23 mouse cellular contexts compared by ENCODE assay signal in the genomic region with DNA sequence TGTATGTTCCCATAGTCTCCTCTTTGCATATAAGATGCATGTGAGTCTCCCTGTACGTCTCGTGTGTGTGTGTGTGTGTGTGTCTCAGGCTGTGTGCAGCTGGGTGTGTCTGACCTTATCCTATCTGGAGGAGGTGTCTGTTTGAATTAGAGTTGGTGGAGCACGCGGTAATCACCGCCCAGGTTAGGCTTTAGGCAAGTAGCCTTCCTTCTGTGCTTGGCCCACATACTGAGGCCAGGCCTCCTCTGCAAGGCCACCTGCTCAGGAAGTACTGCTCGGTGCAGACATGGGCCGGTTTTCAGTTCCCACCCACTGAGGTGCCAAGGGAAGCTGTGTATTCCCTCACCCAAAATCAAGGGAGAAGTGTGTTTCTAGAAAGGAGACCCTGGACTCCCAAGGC. TPM values are rescaled to one million over a fixed set of nuclear protein-coding genes. Genes with fewer than 3 reads are reported as not detected.
DNase-seq lines count a peak whose midpoint lies in the region; ATAC-seq and TF ChIP-seq lines count a peak whose summit lies in the region.
"Had no signal": no experiment of that assay in that cellular context is flagged by ENCODE, and none has a peak within 500 bp of the region (broad histone marks: within the 10 kb centered on the region; RNA-seq: fewer than 3 reads in every experiment).

No protein-coding gene starts in this region.

- WGBS in intestine, embryonic 15.5 days, result 49% methylated on average over 7 of the region's 7 CpGs
- WGBS in intestine, postnatal 0 days, result 23% methylated on average over 7 of the region's 7 CpGs
- WGBS in intestine, embryonic 16.5 days, result 51% methylated on average over 7 of the region's 7 CpGs
- 33% methylated on average over 7 of the region's 7 CpGs for WGBS in stomach, postnatal 0 days

- no peaks in the 10 kb centered on the region for H3K36me3 ChIP-seq in intestine, embryonic 15.5 days
- H3K36me3 ChIP-seq in intestine, postnatal 0 days (ENCODE audit: control insufficient read depth, insufficient read depth), result no peaks in the 10 kb centered on the region
- no peaks in the 10 kb centered on the region for H3K36me3 ChIP-seq in intestine, embryonic 16.5 days (ENCODE audit: control insufficient read depth, insufficient read depth, low read length)
- no peaks in the 10 kb centered on the region for H3K36me3 ChIP-seq in stomach, postnatal 0 days (ENCODE audit: control insufficient read depth, insufficient read depth, low read length)
- H3K36me3 ChIP-seq: embryonic facial prominence, embryonic 13.5 days; heart, embryonic 12.5 days; midbrain, embryonic 12.5 days; neural tube, embryonic 12.5 days had no signal

- no peak for TF ChIP-seq EP300 in stomach, postnatal 0 days (optimal IDR thresholded peaks at IDR 0.05)

- no peak for TF ChIP-seq CTCF in intestine, postnatal 0 days (IDR thresholded peaks at IDR 0.05; ENCODE audit: low read depth)
- TF ChIP-seq CTCF in stomach, postnatal 0 days (IDR thresholded peaks at IDR 0.05; ENCODE audit: low read depth), result no peak

- DNase-seq in cerebellum, postnatal 25 days, result peak; percentile 51 to 56
- DNase-seq in cerebellum, postnatal 4 days (ENCODE audit: low spot score in 2 of 2), result no peak
- DNase-seq in stomach, postnatal 0 days (ENCODE audit: low spot score), result peak; percentile 58
- DNase-seq in adrenal gland, adult 8-10 months, result no peak
- DNase-seq: layer of hippocampus, adult 9-11 months; right cerebral cortex, adult 18-20 months; thymus, postnatal 14 days had no signal

- H3K4me3 ChIP-seq in intestine, embryonic 15.5 days (replicated peaks), result no peak overlapping the region
- H3K4me3 ChIP-seq in intestine, postnatal 0 days (ENCODE audit: low read depth, low read length), result no peak overlapping the region
- H3K4me3 ChIP-seq in intestine, embryonic 16.5 days (ENCODE audit: low read length), result no peak overlapping the region
- H3K4me3 ChIP-seq in stomach, postnatal 0 days (ENCODE audit: low read depth, low read length), result no peak overlapping the region
- H3K4me3 ChIP-seq: embryonic facial prominence, embryonic 13.5 days; heart, embryonic 12.5 days; megakaryocyte, embryonic 14.5 days; midbrain, embryonic 12.5 days; myocyte; neural tube, embryonic 12.5 days had no signal

- H3K9ac ChIP-seq in intestine, embryonic 15.5 days, result no peak overlapping the region
- no peak overlapping the region for H3K9ac ChIP-seq in intestine, postnatal 0 days (ENCODE audit: low read depth, low read length)
- H3K9ac ChIP-seq in intestine, embryonic 16.5 days (ENCODE audit: low read depth, low read length), result no peak overlapping the region
- H3K9ac ChIP-seq in stomach, postnatal 0 days (ENCODE audit: low read length), result 0 out of 2 replicates have a peak overlapping the region, but pooled peaks have one; percentile 2
- H3K9ac ChIP-seq: embryonic facial prominence, embryonic 13.5 days; forebrain, postnatal 0 days; heart, embryonic 12.5 days; liver, embryonic 14.5 days; lung, embryonic 14.5 days; midbrain, embryonic 12.5 days; neural tube, embryonic 12.5 days had no signal

- peaks cover 34% of the 10 kb centered on the region for H3K4me1 ChIP-seq in intestine, embryonic 15.5 days (replicated peaks)
- H3K4me1 ChIP-seq in intestine, postnatal 0 days (replicated peaks; ENCODE audit: control insufficient read depth, insufficient read depth, low read length), result no peaks in the 10 kb centered on the region
- H3K4me1 ChIP-seq in intestine, embryonic 16.5 days (ENCODE audit: control insufficient read depth, insufficient read depth, low read length), result peaks cover 32% of the 10 kb centered on the region
- H3K4me1 ChIP-seq in stomach, postnatal 0 days (replicated peaks; ENCODE audit: control insufficient read depth, insufficient read depth), result peaks cover 2% of the 10 kb centered on the region

- no peaks in the 10 kb centered on the region for H3K27me3 ChIP-seq in intestine, embryonic 15.5 days (replicated peaks)
- H3K27me3 ChIP-seq in intestine, postnatal 0 days (replicated peaks; ENCODE audit: control insufficient read depth, insufficient read depth, low read length), result no peaks in the 10 kb centered on the region
- H3K27me3 ChIP-seq in intestine, embryonic 16.5 days (replicated peaks; ENCODE audit: control insufficient read depth, insufficient read depth, low read length), result no peaks in the 10 kb centered on the region
- H3K27me3 ChIP-seq in stomach, postnatal 0 days (ENCODE audit: control insufficient read depth, insufficient read depth, low read length), result no peaks in the 10 kb centered on the region
- H3K27me3 ChIP-seq: embryonic facial prominence, embryonic 13.5 days; midbrain, embryonic 12.5 days; neural tube, embryonic 12.5 days had no signal

- H3K27ac ChIP-seq in intestine, embryonic 15.5 days, result peak overlapping the region; percentile 54; the same call in 1 of the 2 replicates
- no peak overlapping the region for H3K27ac ChIP-seq in intestine, postnatal 0 days (ENCODE audit: low read depth, low read length)
- no peak overlapping the region; the same call in 1 of the 2 replicates for H3K27ac ChIP-seq in intestine, embryonic 16.5 days (ENCODE audit: low read length)
- H3K27ac ChIP-seq in stomach, postnatal 0 days (replicated peaks), result peak overlapping the region; percentile 70
- H3K27ac ChIP-seq: embryonic facial prominence, embryonic 13.5 days; liver, embryonic 14.5 days; midbrain, embryonic 12.5 days; neural tube, embryonic 12.5 days had no signal

- ATAC-seq in intestine, embryonic 15.5 days, result peak; percentile 8; the same call in 1 of the 2 replicates
- no peak for ATAC-seq in intestine, postnatal 0 days
- 0 out of 2 replicates have a peak, but pooled peaks have one; percentile 6 for ATAC-seq in intestine, embryonic 16.5 days
- 0 out of 2 replicates have a peak, but pooled peaks have one; percentile 10 for ATAC-seq in stomach, postnatal 0 days (ENCODE audit: low FRiP score, low TSS enrichment)
- ATAC-seq: CD4-positive, CD25-positive, alpha-beta regulatory T cell, adult 4 months had no signal

- no peaks in the 10 kb centered on the region for H3K9me3 ChIP-seq in intestine, embryonic 15.5 days
- H3K9me3 ChIP-seq in intestine, postnatal 0 days (ENCODE audit: control insufficient read depth), result no peaks in the 10 kb centered on the region
- H3K9me3 ChIP-seq in intestine, embryonic 16.5 days (ENCODE audit: control insufficient read depth, low read length), result no peaks in the 10 kb centered on the region
- H3K9me3 ChIP-seq in stomach, postnatal 0 days (ENCODE audit: control insufficient read depth, low read length), result no peaks in the 10 kb centered on the region
- H3K9me3 ChIP-seq: embryonic facial prominence, embryonic 13.5 days; heart, embryonic 12.5 days; megakaryocyte, embryonic 14.5 days; midbrain, embryonic 12.5 days; neural tube, embryonic 12.5 days had no signal

- no peak overlapping the region for H3K4me2 ChIP-seq in intestine, embryonic 15.5 days (replicated peaks)
- no peak overlapping the region for H3K4me2 ChIP-seq in intestine, postnatal 0 days (replicated peaks; ENCODE audit: low read depth)
- no peak overlapping the region for H3K4me2 ChIP-seq in intestine, embryonic 16.5 days (ENCODE audit: low read depth, low read length)
- no peak overlapping the region for H3K4me2 ChIP-seq in stomach, postnatal 0 days (replicated peaks; ENCODE audit: low read depth)
- H3K4me2 ChIP-seq: embryonic facial prominence, embryonic 13.5 days; heart, embryonic 12.5 days; lung, embryonic 14.5 days; midbrain, embryonic 12.5 days; neural tube, embryonic 12.5 days had no signal

RNA-seq across cellular contexts. Expression of a gene that starts 4.9 kb away (rescaled TPM):
- polyA plus RNA-seq in intestine, embryonic 15.5 days (2015; fragmentation: Nextera tagmentation; extraction: Ambion mirVana), result 63.7 and 67.0 TPM in 2 replicates
- 27.8 and 32.9 TPM in 2 replicates for polyA plus RNA-seq in intestine, postnatal 0 days (2015; fragmentation: Nextera tagmentation; extraction: Ambion mirVana)
- 63.7 and 67.4 TPM in 2 replicates for polyA plus RNA-seq in intestine, embryonic 16.5 days (2015; fragmentation: Nextera tagmentation; extraction: Ambion mirVana)
- polyA plus RNA-seq in stomach, postnatal 0 days (2015; fragmentation: Nextera tagmentation; extraction: Ambion mirVana), result 53.8 and 54.6 TPM in 2 replicates
- 10 to 100 TPM; 15.2 to 31.0 (median 22.8) TPM for total RNA-seq in adrenal gland, adult 8-10 months (2022)
- total RNA-seq: common myeloid progenitor, adult 5-6 weeks; granulocyte monocyte progenitor cell, adult 5-6 weeks; hematopoietic stem cell, adult 5-6 weeks had no signal

RNA-seq across cellular contexts. Expression of a gene that starts 31.7 kb away (rescaled TPM):
- polyA plus RNA-seq in intestine, embryonic 15.5 days (2015; fragmentation: Nextera tagmentation; extraction: Ambion mirVana), result 5.3 and 5.4 TPM in 2 replicates
- 0.85 and 0.86 TPM in 2 replicates for polyA plus RNA-seq in intestine, postnatal 0 days (2015; fragmentation: Nextera tagmentation; extraction: Ambion mirVana)
- polyA plus RNA-seq in intestine, embryonic 16.5 days (2015; fragmentation: Nextera tagmentation; extraction: Ambion mirVana), result 3.8 and 4.6 TPM in 2 replicates
- polyA plus RNA-seq in stomach, postnatal 0 days (2015; fragmentation: Nextera tagmentation; extraction: Ambion mirVana), result 1.3 and 2.1 TPM in 2 replicates
- 1 to 10 TPM; 2.1 to 7.3 (median 4.7) TPM for total RNA-seq in adrenal gland, adult 8-10 months (2022)
- total RNA-seq: common myeloid progenitor, adult 5-6 weeks; granulocyte monocyte progenitor cell, adult 5-6 weeks had no signal
- polyA plus RNA-seq: CD4-positive, CD25-positive, alpha-beta regulatory T cell, adult 4 months had no signal

RNA-seq across cellular contexts. Expression of a gene that starts 59.8 kb away (rescaled TPM):
- 0.55 and 0.69 TPM in 2 replicates for polyA plus RNA-seq in intestine, embryonic 15.5 days (2015; fragmentation: Nextera tagmentation; extraction: Ambion mirVana)
- 0.20 TPM in 2 replicates for polyA plus RNA-seq in intestine, postnatal 0 days (2015; fragmentation: Nextera tagmentation; extraction: Ambion mirVana)
- polyA plus RNA-seq in intestine, embryonic 16.5 days (2015; fragmentation: Nextera tagmentation; extraction: Ambion mirVana), result 0.43 and 0.53 TPM in 2 replicates
- 0.23 and 0.24 TPM in 2 replicates for polyA plus RNA-seq in stomach, postnatal 0 days (2015; fragmentation: Nextera tagmentation; extraction: Ambion mirVana)
- 1 to 10 TPM in 3 of 4 experiments, under 1 TPM in 1; 0.81 to 1.9 (median 1.5) TPM for total RNA-seq in adrenal gland, adult 8-10 months (2022)
- total RNA-seq: common myeloid progenitor, adult 5-6 weeks; granulocyte monocyte progenitor cell, adult 5-6 weeks; hematopoietic stem cell, adult 5-6 weeks had no signal
- polyA plus RNA-seq: CD4-positive, CD25-positive, alpha-beta regulatory T cell, adult 4 months had no signal

Comparison
In these comparisons a context has a peak if more than half of its experiments do, and no peak if none do; other contexts are left out.
1. DNase-seq: peak in cerebellum, postnatal 25 days (2 of 2) and stomach, postnatal 0 days (single experiment); none in cerebellum, postnatal 4 days (0 of 2) and adrenal gland, adult 8-10 months (single experiment).
2. H3K27ac ChIP-seq: peak in intestine, embryonic 15.5 days (single experiment) and stomach, postnatal 0 days (single experiment); none in intestine, postnatal 0 days (single experiment) and intestine, embryonic 16.5 days (single experiment).